Mouse (Mus musculus) midbrain, embryonic 16.5 days (tissue): ENCODE measurements at regions not wholly inside any gene's neighbourhood (a gene's known extent, or its start where the extent isn't known, plus 50 kb on each side); places are given as distances from the start of the nearest gene placed in this dataset.
"Not testable (repeated sequence)": the region's sequence is repeated elsewhere in the genome, so short reads cannot be mapped to it uniquely, and the experiment has no call there.

Experiments
- ATAC-seq: fragments of 200-750 bp; cut with Nextera tagmentation; 2 replicates; pipeline ENCODE4 v1.8.0; 2017; ENCODE audit warnings: moderate TSS enrichment
- H3K27ac ChIP-seq: fragments of 300-500 bp; sonication (generic); 2 replicates; pipeline ENCODE4 v1.5.1; 2014; ENCODE audit warnings: mild to moderate bottlenecking, low read length, mixed read lengths
- H3K27me3 ChIP-seq: fragments of 300-500 bp; sonication (generic); 2 replicates; pipeline ENCODE4 v1.6.1; 2014; ENCODE audit warnings: low read depth, low read length, mixed read lengths; ENCODE audit not compliant: control insufficient read depth, insufficient read depth
- H3K36me3 ChIP-seq: fragments of 300-500 bp; sonication (generic); 2 replicates; pipeline ENCODE4 v1.6.1; 2014; ENCODE audit warnings: mild to moderate bottlenecking, low read length, moderate library complexity, mixed read lengths; ENCODE audit not compliant: control insufficient read depth, insufficient read depth
- H3K4me1 ChIP-seq: fragments of 300-500 bp; sonication (generic); 2 replicates; pipeline ENCODE4 v1.6.1; 2014; ENCODE audit warnings: mild to moderate bottlenecking, low read length, mixed read lengths; ENCODE audit not compliant: control insufficient read depth, insufficient read depth
- H3K4me2 ChIP-seq: fragments of 300-500 bp; sonication (generic); 2 replicates; pipeline ENCODE4 v1.6.1; 2014; ENCODE audit warnings: mild to moderate bottlenecking, low read length, mixed read lengths
- H3K4me3 ChIP-seq: fragments of 300-500 bp; sonication (generic); 2 replicates; pipeline ENCODE4 v1.5.1; 2014; ENCODE audit warnings: low read depth, mild to moderate bottlenecking, low read length, moderate library complexity, mixed read lengths
- H3K9ac ChIP-seq: fragments of 300-500 bp; sonication (generic); 2 replicates; pipeline ENCODE4 v1.6.1; 2014; ENCODE audit warnings: low read depth, low read length, mixed read lengths
- H3K9me3 ChIP-seq: fragments of 300-500 bp; sonication (generic); replicated peaks from 2 replicates; pipeline ENCODE4 v1.6.1; 2014; ENCODE audit warnings: mild to moderate bottlenecking, low read length, mixed read lengths; ENCODE audit not compliant: control insufficient read depth, poor library complexity, severe bottlenecking
- WGBS: fragments of 180-500 bp; shearing (Covaris S2); extraction: QIAGEN DNeasy Blood & Tissue Kit; methylation state at CpG from one replicate; pipeline ENCODE4 v1.1.7; 2014; 5-methylcytosine and 5-hydroxymethylcytosine counted together

- H3K4me3 ChIP-seq: no peak overlapping the region
- H3K27me3 ChIP-seq: no peaks in the 10 kb centered on the region
- ATAC-seq: no peak
- H3K27ac ChIP-seq: no peak overlapping the region
- no peak overlapping the region for H3K4me2 ChIP-seq
- H3K36me3 ChIP-seq: no peaks in the 10 kb centered on the region
- H3K9me3 ChIP-seq: peaks cover 5% of the 10 kb centered on the region; the same call in 1 of the 2 replicates
- H3K9ac ChIP-seq: no peak overlapping the region
- H3K4me1 ChIP-seq: no peaks in the 10 kb centered on the region
Observed at GRCm38 (mm10) chr12:54528046-54528445, 128.3 kb downstream of the Sptssa start.

- no peak for ATAC-seq
- Histone ChIP-seq H3K27me3 (no peaks in the 10 kb centered on the region), H3K36me3 (no peaks in the 10 kb centered on the region), H3K4me1 (no peaks in the 10 kb centered on the region), H3K4me3 (no peak overlapping the region), H3K9me3 (peaks cover 5% of the 10 kb centered on the region; the same call in 1 of the 2 replicates), H3K27ac (no peak overlapping the region), H3K9ac (no peak overlapping the region), H3K4me2 (no peak overlapping the region)
- 85% methylated on average over 2 of the region's 2 CpGs for WGBS
Observed at GRCm38 (mm10) chr12:54527577-54527976, 128.8 kb downstream of the Sptssa start.

GRCm38 (mm10) chr12:54520406-54520805, 136.0 kb downstream of the Sptssa start:
- no peak overlapping the region for H3K9ac ChIP-seq
- H3K36me3 ChIP-seq: no peaks in the 10 kb centered on the region
- no peak overlapping the region for H3K4me3 ChIP-seq
- ATAC-seq: no peak
- H3K4me1 ChIP-seq: peaks cover 3% of the 10 kb centered on the region; the same call in 1 of the 2 replicates
- no peak overlapping the region for H3K27ac ChIP-seq
- no peak overlapping the region for H3K4me2 ChIP-seq
- no peaks in the 10 kb centered on the region for H3K9me3 ChIP-seq
- no peaks in the 10 kb centered on the region for H3K27me3 ChIP-seq
- 12% methylated on average over 4 of the region's 4 CpGs for WGBS

GRCm38 (mm10) chr12:54519370-54519769, 137.0 kb downstream of the Sptssa start:
- Histone ChIP-seq H3K27me3 (no peaks in the 10 kb centered on the region), H3K27ac (no peak overlapping the region), H3K9me3 (no peaks in the 10 kb centered on the region), H3K9ac (no peak overlapping the region), H3K36me3 (no peaks in the 10 kb centered on the region), H3K4me2 (no peak overlapping the region), H3K4me1 (peaks cover 3% of the 10 kb centered on the region; the same call in 1 of the 2 replicates), H3K4me3 (no peak overlapping the region)
- ATAC-seq: no peak
- 89% methylated on average over 3 of the region's 3 CpGs for WGBS

DNA sequence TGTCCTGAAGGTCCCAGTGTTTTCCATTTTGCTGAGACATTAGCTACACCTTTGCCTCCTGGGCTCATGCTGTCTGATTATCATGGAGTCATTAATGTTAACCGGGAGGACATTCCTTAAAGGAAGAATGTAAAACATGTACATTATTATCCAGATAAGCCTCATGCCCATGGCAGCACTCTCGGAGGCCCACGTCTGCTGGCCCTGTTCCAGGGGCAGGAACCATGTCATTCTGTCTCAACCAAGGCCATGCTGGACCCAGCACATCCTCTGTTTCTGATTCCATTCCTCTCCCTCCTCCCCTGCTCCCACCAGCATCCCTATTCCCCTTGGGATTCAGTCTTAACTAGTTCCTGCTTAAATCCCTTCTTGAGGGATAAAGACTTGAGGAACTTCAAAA, 139.1 kb downstream of the Sptssa start:
- Histone ChIP-seq H3K27me3 (no peaks in the 10 kb centered on the region), H3K27ac (no peak overlapping the region), H3K9ac (no peak overlapping the region), H3K36me3 (no peaks in the 10 kb centered on the region), H3K4me3 (no peak overlapping the region), H3K4me1 (peaks cover 3% of the 10 kb centered on the region; the same call in 1 of the 2 replicates), H3K4me2 (no peak overlapping the region), H3K9me3 (no peaks in the 10 kb centered on the region)
- WGBS: 74% methylated on average over 3 of the region's 3 CpGs
- no peak for ATAC-seq

- Histone ChIP-seq H3K4me3 (no peak overlapping the region), H3K9me3 (no peaks in the 10 kb centered on the region), H3K4me2 (no peak overlapping the region), H3K36me3 (no peaks in the 10 kb centered on the region), H3K4me1 (peaks cover 3% of the 10 kb centered on the region; the same call in 1 of the 2 replicates), H3K27ac (no peak overlapping the region), H3K27me3 (no peaks in the 10 kb centered on the region), H3K9ac (no peak overlapping the region)
- 72% methylated on average over 3 of the region's 3 CpGs for WGBS
- no peak for ATAC-seq
Observed at GRCm38 (mm10) chr12:54516463-54516862, 139.9 kb downstream of the Sptssa start.

GRCm38 (mm10) chr12:54516039-54516438, 140.3 kb downstream of the Sptssa start:
- H3K4me2 ChIP-seq, H3K27ac ChIP-seq, H3K27me3 ChIP-seq, H3K4me1 ChIP-seq, H3K4me3 ChIP-seq, ATAC-seq, H3K9ac ChIP-seq, H3K36me3 ChIP-seq, H3K9me3 ChIP-seq: not testable (repeated sequence)
- 39% methylated on average over 4 of the region's 4 CpGs for WGBS

GRCm38 (mm10) chr12:54509903-54510302, 146.5 kb downstream of the Sptssa start:
- H3K4me3 ChIP-seq: no peak overlapping the region
- no peaks in the 10 kb centered on the region for H3K27me3 ChIP-seq
- ATAC-seq: no peak
- no peaks in the 10 kb centered on the region for H3K36me3 ChIP-seq
- 35% methylated on average over 6 of the region's 6 CpGs for WGBS
- H3K4me1 ChIP-seq: no peaks in the 10 kb centered on the region
- no peak overlapping the region for H3K27ac ChIP-seq
- no peak overlapping the region for H3K4me2 ChIP-seq
- no peaks in the 10 kb centered on the region for H3K9me3 ChIP-seq
- H3K9ac ChIP-seq: no peak overlapping the region

DNA sequence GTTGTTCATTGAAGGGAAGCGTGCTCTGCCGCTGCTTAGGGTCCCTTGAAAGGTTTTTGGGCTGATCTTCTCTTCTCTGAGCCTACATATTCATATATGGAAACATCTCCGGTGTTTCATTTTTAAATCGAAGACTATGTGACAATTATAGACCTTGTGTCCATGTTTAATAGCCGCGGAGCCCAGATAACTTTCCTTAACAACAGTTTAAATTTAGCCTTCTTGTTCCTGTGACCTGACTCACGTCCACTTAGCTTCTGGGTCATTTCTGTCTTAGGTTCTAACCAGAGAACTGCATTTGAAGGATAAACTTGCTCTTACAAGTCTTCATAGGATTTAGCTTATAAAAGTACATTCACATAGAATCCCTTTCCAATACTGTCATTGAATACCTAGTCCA, 153.6 kb downstream of the Sptssa start:
- WGBS: 93% methylated on average over 7 of the region's 7 CpGs
- H3K4me2 ChIP-seq: no peak overlapping the region
- no peaks in the 10 kb centered on the region for H3K36me3 ChIP-seq
- no peak overlapping the region for H3K4me3 ChIP-seq
- H3K27ac ChIP-seq: no peak overlapping the region
- H3K9me3 ChIP-seq: no peaks in the 10 kb centered on the region
- no peaks in the 10 kb centered on the region for H3K27me3 ChIP-seq
- H3K4me1 ChIP-seq: no peaks in the 10 kb centered on the region
- no peak for ATAC-seq
- no peak overlapping the region for H3K9ac ChIP-seq

GRCm38 (mm10) chr12:54499963-54500362, 156.4 kb downstream of the Sptssa start:
- Histone ChIP-seq H3K9ac (no peak overlapping the region), H3K4me3 (no peak overlapping the region), H3K9me3 (no peaks in the 10 kb centered on the region), H3K27me3 (no peaks in the 10 kb centered on the region), H3K4me2 (no peak overlapping the region), H3K27ac (no peak overlapping the region), H3K36me3 (no peaks in the 10 kb centered on the region), H3K4me1 (no peaks in the 10 kb centered on the region)
- WGBS: 84% methylated on average over 3 of the region's 3 CpGs
- ATAC-seq: no peak
